ENCODE assay signal across 8 mouse cellular contexts in the genomic region with DNA sequence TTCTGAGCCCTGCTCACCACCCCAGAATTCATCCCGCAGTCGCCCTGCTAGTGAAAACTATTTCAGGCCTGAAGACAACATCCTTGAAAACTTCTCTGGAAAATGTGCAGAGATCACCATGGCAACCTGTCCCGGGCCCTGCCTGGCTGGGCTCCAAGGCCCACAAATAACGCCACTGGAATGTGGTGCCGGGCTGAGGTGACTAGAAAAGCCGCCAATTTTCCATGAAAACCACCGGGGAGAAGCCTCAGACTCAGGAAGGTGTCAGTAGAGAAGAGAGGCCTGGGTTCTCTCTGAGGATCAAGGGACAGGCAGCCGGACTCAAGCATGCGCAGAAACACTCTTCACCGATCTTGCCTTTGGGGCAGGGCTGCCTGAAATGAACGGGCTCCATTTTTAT. TPM values are rescaled to one million over a fixed set of nuclear protein-coding genes. Genes with fewer than 3 reads are reported as not detected.
DNase-seq lines count a peak whose midpoint lies in the region; ATAC-seq and TF ChIP-seq lines count a peak whose summit lies in the region.

No protein-coding gene starts in this region.

- no peaks in the 10 kb centered on the region for H3K36me3 ChIP-seq in embryonic facial prominence, embryonic 10.5 days (replicated peaks)
- H3K36me3 ChIP-seq in intestine, embryonic 16.5 days (ENCODE audit: control insufficient read depth, insufficient read depth, low read length), result no peaks in the 10 kb centered on the region
- H3K36me3 ChIP-seq in myocyte (ENCODE audit: control insufficient read depth, insufficient read depth), result no peaks in the 10 kb centered on the region

- no peaks in the 10 kb centered on the region for H3K9me3 ChIP-seq in embryonic facial prominence, embryonic 10.5 days
- H3K9me3 ChIP-seq in intestine, embryonic 16.5 days (ENCODE audit: control insufficient read depth, low read length), result no peaks in the 10 kb centered on the region

- H3K4me2 ChIP-seq in intestine, embryonic 16.5 days (ENCODE audit: low read depth, low read length), result peak overlapping the region; percentile 30; the same call in 1 of the 2 replicates
- peak overlapping the region; percentile 64 for H3K4me2 ChIP-seq in myocyte (ENCODE audit: low read depth)

- H3ac ChIP-seq in myocyte (ENCODE audit: control insufficient read depth, insufficient read length), result no peak overlapping the region

- peak overlapping the region; percentile 63 for H3K27ac ChIP-seq in embryonic facial prominence, embryonic 10.5 days (replicated peaks)
- peak overlapping the region; percentile 83 for H3K27ac ChIP-seq in intestine, embryonic 16.5 days (ENCODE audit: low read length)

- no peaks in the 10 kb centered on the region for H3K79me2 ChIP-seq in myocyte (ENCODE audit: control insufficient read depth, insufficient read depth)

- TF ChIP-seq POLR2A in myocyte (IDR thresholded peaks at IDR 0.05; ENCODE audit: insufficient read length, low read depth), result no peak

- H3K9ac ChIP-seq in intestine, embryonic 16.5 days (ENCODE audit: low read depth, low read length), result no peak overlapping the region; the same call in 1 of the 2 replicates

- peak; percentile 65 for ATAC-seq in intestine, embryonic 16.5 days

- 39% methylated on average over 11 of the region's 11 CpGs for WGBS in embryonic facial prominence, embryonic 10.5 days
- 22% methylated on average over 11 of the region's 11 CpGs for WGBS in intestine, embryonic 16.5 days

- no peaks in the 10 kb centered on the region for H3K27me3 ChIP-seq in embryonic facial prominence, embryonic 10.5 days (replicated peaks; ENCODE audit: low read depth, poor library complexity, severe bottlenecking)
- no peaks in the 10 kb centered on the region for H3K27me3 ChIP-seq in intestine, embryonic 16.5 days (replicated peaks; ENCODE audit: control insufficient read depth, insufficient read depth, low read length)
- H3K27me3 ChIP-seq in myocyte (ENCODE audit: control insufficient read depth, insufficient read depth, insufficient read length), result no peaks in the 10 kb centered on the region

- peak; percentile 90 to 97 for DNase-seq in adrenal gland, adult (ENCODE audit: inconsistent age in 2 of 2, low spot score in 1 of 2)
- peak; percentile 69 for DNase-seq in embryonic facial prominence, embryonic 10.5 days (ENCODE audit: low spot score)
- peak; percentile 49 to 69 for DNase-seq in gastrocnemius, postnatal 4 days (ENCODE audit: low spot score in 2 of 2)
- DNase-seq in left cerebral cortex, postnatal 25 days (ENCODE audit: low spot score in 2 of 2), result peak; percentile 81 to 92
- peak; percentile 24 to 61 for DNase-seq in urinary bladder, postnatal 36 days (ENCODE audit: low spot score in 2 of 2)
- DNase-seq in cerebellum, adult 11 months, result no peak

- no peak overlapping the region for H3K4me3 ChIP-seq in embryonic facial prominence, embryonic 10.5 days
- H3K4me3 ChIP-seq in intestine, embryonic 16.5 days (ENCODE audit: low read length), result no peak overlapping the region
- no peak overlapping the region for H3K4me3 ChIP-seq in myocyte

- intact Hi-C loops in left cerebral cortex, postnatal 25 days (cut with DNase I), result loop anchor here (2.0 kb wide), 1 partner anchor 44 kb away; the partner anchor contains the start of gene Pnrc2

- H3K4me1 ChIP-seq in embryonic facial prominence, embryonic 10.5 days, result peaks cover 24% of the 10 kb centered on the region
- peaks cover 16% of the 10 kb centered on the region; the same call in 1 of the 2 replicates for H3K4me1 ChIP-seq in intestine, embryonic 16.5 days (ENCODE audit: control insufficient read depth, insufficient read depth, low read length)

TF ChIP-seq in myocyte, 11 proteins besides CTCF, POLR2A, EP300 and RAD21:
- no peak for TF ChIP-seq POLR2AphosphoS2 (IDR thresholded peaks at IDR 0.05; ENCODE audit: insufficient read length, low read depth)
- no peak for TF ChIP-seq MAX (IDR thresholded peaks at IDR 0.05; ENCODE audit: low read depth)
- no peak for TF ChIP-seq TCF3 (IDR thresholded peaks at IDR 0.05; ENCODE audit: insufficient read length, low read depth)
- no peak for TF ChIP-seq REST (IDR thresholded peaks at IDR 0.05; ENCODE audit: insufficient read depth, insufficient read length)
- no peak for TF ChIP-seq SRF (IDR thresholded peaks at IDR 0.05; ENCODE audit: control insufficient read depth, insufficient read length, low read depth)
- no peak for TF ChIP-seq TCF12 (IDR thresholded peaks at IDR 0.05; ENCODE audit: insufficient read depth, poor library complexity, severe bottlenecking)
- no peak for TF ChIP-seq USF1 (IDR thresholded peaks at IDR 0.05; ENCODE audit: low read depth)
- no peak for TF ChIP-seq MYOD1 (IDR thresholded peaks at IDR 0.05; ENCODE audit: control insufficient read depth in 1 of 3, insufficient read length in 2 of 3, low read depth in 2 of 3)
- no peak for TF ChIP-seq CEBPB (IDR thresholded peaks at IDR 0.05; ENCODE audit: insufficient read depth, poor library complexity, severe bottlenecking)
- TF ChIP-seq MYOG (IDR thresholded peaks at IDR 0.05; ENCODE audit: control insufficient read depth in 1 of 3, insufficient read depth in 1 of 3, insufficient read length in 2 of 3, low read depth in 2 of 3), result no peak
- no peak for TF ChIP-seq E2F4 (IDR thresholded peaks at IDR 0.05; ENCODE audit: insufficient read depth)

RNA-seq across cellular contexts. Expression of gene Srsf10, which starts 27.1 kb away (rescaled TPM):
- polyA plus RNA-seq in embryonic facial prominence, embryonic 10.5 days (2016; fragmentation: Nextera tagmentation; extraction: Ambion mirVana), result 377 and 383 TPM in 2 replicates
- 10 to 100 TPM; 61.0 to 86.0 TPM for total RNA-seq in gastrocnemius, postnatal 4 days (2021)
- polyA plus RNA-seq in intestine, embryonic 16.5 days (2015; fragmentation: Nextera tagmentation; extraction: Ambion mirVana), result 146 and 157 TPM in 2 replicates
- total RNA-seq in left cerebral cortex, postnatal 25 days (2021), result 10 to 100 TPM; 74.3 to 80.1 TPM
- polyA plus RNA-seq in myocyte (2012; fragmentation: generic; extraction: Trizol), result 22.3 TPM

RNA-seq across cellular contexts. Expression of gene Pnrc2, which starts 45.2 kb away (rescaled TPM):
- 177 and 186 TPM in 2 replicates for polyA plus RNA-seq in embryonic facial prominence, embryonic 10.5 days (2016; fragmentation: Nextera tagmentation; extraction: Ambion mirVana)
- total RNA-seq in gastrocnemius, postnatal 4 days (2021), result 10 to 100 TPM; 76.6 to 91.3 TPM
- polyA plus RNA-seq in intestine, embryonic 16.5 days (2015; fragmentation: Nextera tagmentation; extraction: Ambion mirVana), result 165 and 171 TPM in 2 replicates
- total RNA-seq in left cerebral cortex, postnatal 25 days (2021), result 10 to 100 TPM; 46.8 to 48.4 TPM
- polyA plus RNA-seq in myocyte (2012; fragmentation: generic; extraction: Trizol), result 45.2 TPM
